Mouse (Mus musculus) cerebellum, adult 11-12 months (tissue): ENCODE measurements around the gene Ccdc181.
A peak's percentile ranks its signal among the peaks of the same experiment; 100 is the strongest.
"Not testable (repeated sequence)": the region's sequence is repeated elsewhere in the genome, so short reads cannot be mapped to it uniquely, and the experiment has no call there.

Experiments used
- DNase-seq: peaks from one replicate; pipeline ENCODE4 v3.0.0; 2022

The Ccdc181 gene

GRCm38 (mm10) chr1:164275455-164275954 is at the start of gene Ccdc181:
Gene Ccdc181, plus strand, starts transcription at chr1:164275585.
- peak; percentile 96 for DNase-seq

GRCm38 (mm10) chr1:164231937-164232570 is 43.3 kb upstream of the Ccdc181 start:
- DNase-seq = not testable (repeated sequence)

- DNase-seq = no peak
These were observed 41.9 kb upstream of the Ccdc181 start for GRCm38 (mm10) chr1:164233447-164233846.

DNA sequence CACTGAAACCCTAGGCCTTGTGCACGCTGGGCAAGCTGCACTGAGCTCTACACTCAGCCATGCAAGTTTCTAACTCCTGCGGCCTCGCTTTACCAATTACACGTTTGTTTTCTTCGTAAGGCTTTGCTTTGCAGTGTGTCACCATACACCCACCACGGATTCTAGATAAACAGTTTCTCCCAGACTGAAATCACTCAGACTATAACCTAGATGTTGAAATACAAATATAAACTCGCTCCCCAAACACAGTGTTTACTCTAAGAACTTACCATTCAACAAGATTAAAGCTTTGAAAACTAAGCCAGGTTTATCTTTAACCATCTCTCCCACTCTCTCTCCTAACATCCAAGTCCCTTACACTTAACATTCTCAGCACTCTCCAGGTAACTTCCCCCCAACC is 40.3 kb upstream of the Ccdc181 start:
- DNase-seq = no peak

DNA sequence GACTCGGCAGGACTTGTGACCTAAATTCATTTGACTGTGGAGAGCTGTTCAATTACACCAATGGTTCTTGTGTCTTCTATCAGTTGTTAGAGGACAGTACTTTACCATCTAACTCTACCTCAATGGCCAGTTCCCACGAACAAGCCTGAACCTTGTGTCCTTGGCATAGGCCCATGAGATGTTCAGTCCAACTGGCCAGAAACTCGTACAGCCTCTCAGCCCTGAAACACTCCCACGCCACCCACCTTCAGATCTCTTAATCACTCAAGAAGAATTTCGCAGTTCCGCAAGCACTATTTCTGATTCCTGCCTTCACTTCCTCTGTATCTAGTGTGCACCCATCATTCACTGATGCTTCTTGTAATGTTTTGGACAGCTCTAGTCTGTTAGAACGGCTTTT is 39.3 kb upstream of the Ccdc181 start:
- DNase-seq = peak; percentile 51

GRCm38 (mm10) chr1:164241494-164241893 is 33.9 kb upstream of the Ccdc181 start:
- no peak for DNase-seq

GRCm38 (mm10) chr1:164242809-164243208 is 32.6 kb upstream of the Ccdc181 start:
- no peak for DNase-seq

GRCm38 (mm10) chr1:164247442-164247841 is 27.9 kb upstream of the Ccdc181 start:
- peak; percentile 12 for DNase-seq

DNA sequence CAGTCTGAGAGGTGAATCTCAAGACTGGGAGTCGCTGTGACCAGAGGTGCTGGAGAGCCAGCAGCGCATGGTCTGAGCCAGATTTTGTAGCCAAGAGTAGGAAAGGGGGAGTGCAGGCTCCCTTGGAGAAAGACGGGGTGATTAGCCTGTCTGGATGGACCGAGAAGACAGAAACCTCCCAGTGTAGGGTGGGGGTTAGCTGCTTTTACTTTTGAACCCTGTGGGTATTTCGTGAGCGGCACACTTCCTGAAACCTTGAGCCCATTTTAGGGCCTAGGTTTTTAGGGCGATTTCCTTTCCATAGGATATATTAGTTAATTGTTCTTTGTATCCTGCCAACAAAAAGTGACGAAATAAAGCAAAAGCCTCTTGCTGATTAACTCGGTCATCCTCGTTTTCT is 27.4 kb upstream of the Ccdc181 start:
- peak; percentile 43 for DNase-seq

DNA sequence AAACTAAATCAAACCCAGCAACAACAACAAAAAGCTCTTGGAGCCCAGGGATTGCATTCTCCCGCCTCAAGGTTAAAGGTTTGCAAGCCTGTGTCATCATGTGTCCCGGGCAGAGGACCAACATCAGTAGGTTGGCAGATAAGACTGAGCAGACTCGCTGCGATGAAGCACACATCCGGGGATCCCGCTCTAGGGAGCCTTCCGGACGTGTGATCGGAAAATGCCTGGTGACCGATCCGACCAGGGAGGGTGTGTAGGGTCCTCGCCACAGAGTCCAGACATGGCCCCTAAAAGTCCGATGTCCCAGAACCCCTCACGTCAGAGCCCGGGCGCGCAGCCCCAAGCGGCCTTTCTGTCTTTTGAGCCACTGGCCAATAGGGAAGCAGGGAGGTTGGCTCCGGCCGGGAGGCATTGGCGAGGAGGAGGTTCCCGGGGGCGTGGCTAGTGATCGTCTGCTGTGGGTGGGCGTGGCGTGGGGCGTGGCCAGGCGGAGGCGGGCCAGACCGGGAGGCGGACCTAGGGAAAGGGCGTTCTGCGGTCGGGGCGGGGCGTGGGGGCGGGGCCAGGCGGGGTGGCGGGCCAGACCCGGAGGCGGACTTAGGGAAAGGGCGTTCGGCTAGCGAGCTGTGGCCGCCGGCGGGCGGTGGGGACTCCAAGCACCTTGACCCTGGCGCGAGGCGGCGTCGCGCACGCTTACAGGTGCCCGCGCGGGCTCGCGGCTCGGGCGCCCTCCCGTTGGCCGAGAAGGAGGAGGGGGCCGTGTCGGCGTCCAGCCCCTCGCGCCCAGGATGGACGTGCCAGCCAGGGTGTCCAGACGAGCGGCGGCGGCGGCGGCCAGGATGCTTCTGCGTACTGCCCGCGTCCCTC is 26.7 kb upstream of the Ccdc181 start, which contains the start of gene Slc19a2:
Slc19a2 (plus strand) TSS at position 582 of the 867 bp plus-strand sequence.
- DNase-seq = peak; percentile 98

DNA sequence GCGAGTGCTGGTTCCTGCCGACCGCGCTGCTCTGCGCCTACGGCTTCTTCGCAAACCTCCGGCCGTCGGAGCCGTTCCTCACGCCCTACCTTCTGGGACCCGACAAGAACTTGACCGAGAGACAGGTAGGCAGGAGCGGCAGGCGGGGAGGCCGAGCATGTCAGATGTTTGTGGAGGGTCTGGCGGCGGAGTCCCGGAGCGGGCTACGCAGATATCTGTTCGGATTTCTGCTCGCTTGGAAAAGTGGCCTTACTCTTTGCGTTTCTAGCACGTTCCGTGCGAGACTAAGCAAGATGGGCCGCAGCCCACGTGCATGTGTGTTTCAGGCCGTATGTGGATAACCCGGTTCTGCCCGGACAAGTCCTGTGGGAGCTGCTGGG is 26.1 kb upstream of the Ccdc181 start:
- no peak for DNase-seq

DNA sequence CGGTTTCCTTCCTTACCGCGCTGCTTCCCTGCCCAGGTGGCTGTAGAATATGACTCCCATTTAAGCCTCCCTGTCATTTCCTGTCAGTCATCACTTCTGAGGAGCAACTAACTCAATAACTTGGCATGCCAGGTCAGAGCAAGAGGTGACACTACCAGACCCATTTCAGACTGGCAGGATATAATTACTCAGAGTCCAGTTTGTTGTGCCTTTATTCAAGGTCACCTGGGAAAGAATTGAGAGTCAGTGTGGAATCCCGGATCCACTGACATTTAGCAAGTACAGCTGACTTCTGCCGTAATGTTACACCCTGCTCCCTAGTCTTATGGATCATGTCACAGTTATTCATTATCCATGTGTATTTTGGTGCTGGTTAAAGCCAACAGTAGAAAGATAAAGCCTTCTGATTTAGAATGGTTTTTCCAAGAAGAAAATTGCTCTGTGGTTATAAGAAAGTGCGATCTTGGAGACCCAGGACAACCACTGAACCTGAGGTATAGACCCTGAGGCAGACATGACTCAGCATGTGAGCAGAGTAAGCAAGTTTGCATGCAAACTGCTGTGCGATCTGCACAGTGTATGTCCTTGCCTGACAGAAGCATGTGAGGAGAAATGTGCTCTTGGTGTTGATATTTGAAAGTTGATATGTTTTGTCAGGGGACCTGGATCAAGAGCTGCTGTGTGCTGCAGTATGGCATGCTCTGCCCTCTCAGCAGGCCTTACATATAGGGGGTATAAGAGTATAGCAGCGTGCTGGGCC is 24.8 kb upstream of the Ccdc181 start:
- DNase-seq = no peak

- DNase-seq = no peak
These were observed 23.9 kb upstream of the Ccdc181 start for GRCm38 (mm10) chr1:164251438-164251837.

GRCm38 (mm10) chr1:164252551-164252950 is 22.8 kb upstream of the Ccdc181 start:
- no peak for DNase-seq

DNA sequence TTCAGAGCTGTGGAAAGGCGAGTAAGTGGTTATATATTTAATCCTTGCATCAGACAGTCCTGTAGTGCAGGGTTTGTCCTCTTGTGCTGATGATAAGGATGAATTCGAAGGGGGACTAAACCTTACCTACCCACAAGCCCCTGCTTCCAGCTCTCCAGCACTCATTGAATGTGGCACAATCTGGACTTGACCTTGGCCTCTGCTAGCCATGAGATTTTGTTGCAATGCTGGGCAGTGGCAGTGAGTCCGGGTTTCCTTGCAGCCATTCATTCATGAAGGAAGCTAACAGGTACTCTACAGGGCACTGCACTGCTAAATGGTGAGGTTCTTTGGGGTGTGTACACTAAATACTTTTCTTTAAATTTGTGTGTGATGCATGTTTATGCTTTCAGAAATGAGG is 20.5 kb upstream of the Ccdc181 start:
- no peak for DNase-seq

DNA sequence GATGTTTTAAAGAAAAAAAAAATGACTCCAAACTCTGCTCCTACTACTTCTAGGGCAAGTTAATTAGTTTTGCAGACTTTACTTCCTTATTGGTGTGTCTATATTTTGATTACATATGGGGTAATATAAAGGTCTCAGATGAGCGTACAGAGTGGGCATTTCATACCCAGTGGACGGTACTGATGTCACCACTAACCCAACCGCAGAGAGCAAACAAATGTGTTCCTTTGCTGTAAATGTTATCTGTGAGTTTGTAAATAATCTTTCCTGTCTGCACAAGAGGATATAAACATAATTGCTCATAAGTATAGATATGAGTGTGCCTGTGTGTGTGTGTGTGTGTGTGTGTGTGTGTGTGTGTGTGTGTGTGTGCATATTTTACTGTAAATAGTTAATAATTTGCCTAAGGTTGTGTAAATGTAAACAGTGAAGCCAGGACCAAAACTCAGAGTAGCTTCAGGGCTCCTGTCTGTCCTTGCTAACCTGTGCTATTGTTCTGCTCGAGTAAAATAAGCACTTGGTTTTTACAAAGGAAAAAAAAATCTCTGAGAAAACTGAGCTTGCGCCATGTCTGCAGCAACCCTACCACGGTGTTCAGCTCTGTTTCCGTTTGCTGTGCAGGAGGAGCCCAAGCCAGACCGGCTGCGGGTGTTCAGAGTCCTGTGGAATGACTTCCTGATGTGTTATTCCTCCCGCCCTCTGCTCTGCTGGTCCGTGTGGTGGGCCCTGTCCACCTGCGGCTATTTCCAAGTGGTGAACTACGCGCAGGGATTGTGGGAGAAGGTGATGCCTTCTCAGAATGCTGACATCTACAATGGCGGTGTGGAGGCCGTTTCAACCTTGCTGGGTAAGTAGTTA is 15.0 kb upstream of the Ccdc181 start:
- DNase-seq = no peak

GRCm38 (mm10) chr1:164261553-164261952 is 13.8 kb upstream of the Ccdc181 start:
- DNase-seq = no peak

GRCm38 (mm10) chr1:164270941-164271340 is 4.4 kb upstream of the Ccdc181 start:
- DNase-seq = no peak

DNA sequence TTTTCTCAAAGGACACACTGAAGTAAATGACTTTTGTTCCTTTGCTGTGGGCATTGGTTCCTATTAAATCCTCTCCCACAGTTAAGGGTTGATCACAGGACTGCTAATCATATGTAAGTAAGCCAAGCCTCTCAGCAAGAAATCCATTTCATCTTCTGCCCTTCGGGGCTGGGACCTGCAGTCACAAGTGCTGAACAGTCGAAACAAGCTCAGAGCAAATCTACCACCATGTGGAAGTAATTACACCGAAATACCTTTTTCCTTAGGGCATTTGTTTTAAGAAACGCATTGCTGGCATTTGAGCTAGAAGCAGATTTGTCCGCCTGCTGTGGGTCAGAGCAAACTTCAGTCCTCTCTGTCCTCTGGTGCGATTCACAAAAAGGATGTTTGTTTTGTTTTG is 1.7 kb upstream of the Ccdc181 start:
- DNase-seq = no peak

- DNase-seq = no peak
These were observed 1.2 kb downstream of the Ccdc181 start for GRCm38 (mm10) chr1:164276552-164276951.

DNA sequence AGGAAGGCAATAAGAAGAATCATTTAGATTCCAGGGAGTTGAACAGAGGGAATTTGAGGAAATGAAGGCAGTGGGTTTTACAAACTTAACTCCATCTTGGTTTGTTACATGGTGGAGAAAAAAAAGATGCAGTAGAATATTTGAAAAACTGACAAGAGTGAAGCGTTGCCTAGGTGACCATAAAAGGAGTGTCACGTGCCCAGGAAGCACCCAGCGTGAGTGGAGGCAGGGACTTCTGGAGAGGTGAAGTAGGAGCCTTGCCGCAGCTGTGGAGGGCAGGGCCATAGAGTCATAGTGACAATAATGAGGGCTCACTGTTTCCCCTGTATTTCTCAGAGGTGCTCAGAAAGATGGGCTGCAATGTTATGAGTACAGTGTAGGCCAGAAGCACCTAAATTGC is 3.9 kb downstream of the Ccdc181 start:
- DNase-seq = no peak

- no peak for DNase-seq
These were observed 8.6 kb downstream of the Ccdc181 start for GRCm38 (mm10) chr1:164284007-164284406.
